Mouse (Mus musculus): ENCODE results near the gene Lsm6.

Lsm6 gene

DNA sequence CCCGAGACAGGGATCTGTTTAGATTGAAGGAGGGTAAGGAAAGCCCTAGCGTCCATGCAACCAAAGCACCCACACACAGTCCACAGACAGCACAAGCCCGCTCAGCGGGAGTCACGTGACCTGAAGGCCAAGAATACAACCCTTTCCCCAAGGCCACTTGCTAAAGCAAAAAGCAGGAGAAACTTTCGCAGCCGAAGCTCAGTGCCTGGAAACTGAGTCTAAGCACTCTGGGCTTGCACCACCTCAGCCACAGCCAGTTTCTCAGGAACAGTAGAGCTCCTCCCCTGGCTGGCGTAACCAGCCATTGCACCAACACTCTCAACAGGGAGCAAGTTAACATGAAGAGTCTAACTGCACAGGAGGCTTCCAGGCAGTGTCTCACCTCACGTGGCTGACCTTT lies 13.7 kb downstream of the Lsm6 start:
- no peak for DNase-seq (ENCODE audit: extremely low spot score, low spot score)

DNA sequence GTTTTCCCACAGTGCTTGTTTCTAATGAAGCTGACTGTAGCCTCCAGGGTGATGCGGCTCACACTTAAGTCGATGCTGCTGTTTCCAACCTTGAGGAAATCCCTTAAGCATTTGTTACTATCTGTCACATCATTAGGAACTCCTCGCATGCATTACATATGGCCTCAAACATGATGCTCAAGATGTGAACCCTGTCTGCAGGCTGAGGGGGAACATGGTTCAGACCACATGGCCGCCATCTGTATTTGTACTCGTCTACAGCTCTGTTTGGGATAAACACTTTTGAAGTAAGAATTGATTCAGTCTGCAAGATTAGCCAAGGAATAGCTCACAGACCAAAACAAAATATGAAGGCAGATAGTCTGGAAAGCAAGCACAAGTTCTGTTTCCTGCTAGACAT lies 14.9 kb downstream of the Lsm6 start:
- no peak for DNase-seq (ENCODE audit: extremely low spot score, low spot score)

DNA sequence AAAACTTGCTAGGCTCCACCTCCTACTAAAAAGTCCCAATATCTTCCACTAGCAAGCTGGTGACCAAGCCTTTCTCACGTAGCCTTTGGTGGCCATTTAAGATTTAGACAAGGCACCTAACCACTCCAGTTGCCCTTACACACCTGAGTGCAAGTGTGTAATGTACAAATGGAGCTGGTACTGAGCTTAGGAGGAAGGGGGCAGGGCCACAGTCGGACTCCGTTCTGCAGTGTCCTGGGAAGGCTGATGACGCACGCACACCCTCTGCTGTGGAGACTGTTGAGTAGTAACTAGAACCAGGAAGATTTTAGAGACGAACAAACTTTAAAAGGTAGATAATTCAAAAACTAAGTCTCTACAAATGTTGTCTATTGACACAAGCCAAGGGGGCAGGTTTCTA lies 19.7 kb downstream of the Lsm6 start:
- no peak for DNase-seq (ENCODE audit: extremely low spot score, low spot score)

DNA sequence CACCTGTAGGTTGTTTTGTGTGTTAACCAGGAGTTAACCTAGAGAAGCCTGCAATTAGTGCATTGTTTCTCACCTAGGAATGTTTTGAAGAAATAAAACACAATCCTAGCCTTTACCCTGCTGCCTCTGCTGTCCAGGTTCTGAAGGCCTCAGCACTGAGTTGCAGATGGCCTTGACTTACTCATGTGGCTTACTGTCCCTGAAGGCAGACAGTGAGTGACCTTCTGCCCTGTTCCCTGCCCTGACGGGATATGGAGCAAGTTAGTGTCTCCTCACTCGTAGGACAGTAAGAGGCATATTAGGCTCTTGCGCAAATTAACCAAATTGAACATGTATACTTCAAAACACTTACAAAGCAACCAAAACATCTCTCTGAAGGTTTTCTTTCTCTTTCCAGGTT lies 22.3 kb downstream of the Lsm6 start:
- no peak for DNase-seq (ENCODE audit: extremely low spot score, low spot score)

DNA sequence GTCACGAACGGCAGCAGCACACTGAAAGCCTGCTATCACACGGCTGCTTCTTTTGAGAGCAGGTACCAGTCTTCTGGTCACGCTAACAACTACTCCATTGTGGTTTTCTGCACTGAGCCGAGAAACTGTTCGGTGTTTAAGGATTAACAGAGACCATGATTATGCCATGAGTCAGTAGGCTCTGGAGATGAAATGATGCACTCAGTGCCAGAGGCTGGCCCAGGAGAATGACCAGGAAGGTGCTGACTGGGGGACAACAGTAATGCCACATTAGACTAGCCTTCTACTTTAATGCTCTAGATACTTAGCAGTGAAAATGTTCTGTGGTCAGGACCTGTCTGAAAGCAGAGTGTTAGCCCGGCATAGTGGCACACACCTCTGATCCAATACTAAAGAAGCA lies 23.0 kb downstream of the Lsm6 start:
- no peak for DNase-seq (ENCODE audit: extremely low spot score, low spot score)

DNA sequence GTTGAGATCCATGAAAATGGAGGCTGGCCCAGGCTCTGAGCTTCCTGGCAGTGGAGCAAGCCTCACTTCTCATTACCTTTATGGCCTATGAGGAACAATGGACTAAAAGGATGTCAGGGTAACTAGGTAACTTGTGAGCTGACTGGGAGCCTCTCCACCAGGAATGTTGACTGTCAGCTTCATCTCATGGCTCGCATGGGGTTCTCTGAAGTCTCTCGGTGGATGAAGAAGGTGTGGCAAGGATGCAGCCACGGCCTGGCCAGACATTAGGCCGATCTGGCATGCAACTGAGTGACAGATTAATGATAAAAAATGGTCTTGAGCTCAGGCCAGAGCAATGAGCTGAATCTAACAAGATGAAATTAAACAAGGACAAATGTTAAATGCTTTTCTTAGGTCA lies 27.7 kb downstream of the Lsm6 start:
- DNase-seq (ENCODE audit: extremely low spot score, low spot score) = no peak

DNA sequence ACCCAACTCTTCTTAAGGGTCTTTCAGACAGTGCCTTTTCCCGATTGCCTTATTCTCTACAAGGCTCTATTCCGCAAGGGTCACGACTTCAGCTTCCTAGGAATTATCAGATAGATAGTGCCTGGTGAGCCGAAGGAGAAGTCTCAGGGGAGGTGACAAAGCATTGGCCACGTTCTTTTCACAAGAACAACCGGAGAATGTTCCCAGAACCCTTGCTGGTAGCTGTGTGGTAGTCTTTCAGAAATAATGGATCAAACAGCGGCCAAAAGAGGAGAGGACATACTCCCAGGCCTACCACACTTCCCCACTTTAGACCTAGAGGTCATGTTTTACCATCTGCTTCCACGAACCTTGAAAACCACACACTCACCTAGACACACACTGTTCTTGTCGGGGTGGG lies 44.1 kb downstream of the Lsm6 start:
- no peak for DNase-seq (ENCODE audit: extremely low spot score, low spot score)

DNA sequence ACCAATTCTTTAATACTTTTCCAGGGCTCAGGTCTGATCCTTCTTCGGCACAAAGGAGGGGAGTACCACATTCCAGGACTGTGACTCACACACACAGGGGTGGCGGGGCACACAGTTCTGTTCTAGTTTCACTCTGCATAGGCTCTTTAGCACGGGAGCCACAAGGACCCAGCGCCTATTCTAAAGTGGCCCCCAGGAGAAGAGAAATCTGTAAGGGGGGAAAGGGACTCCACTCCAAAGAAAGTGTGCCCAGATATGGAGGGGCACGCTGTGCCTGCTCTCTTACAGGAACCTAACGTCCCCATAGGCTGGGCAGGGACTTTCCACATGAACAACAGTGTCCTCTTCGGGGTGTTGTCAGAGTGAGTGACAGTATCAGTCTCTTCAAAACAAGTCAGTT lies 49.7 kb downstream of the Lsm6 start:
- DNase-seq (ENCODE audit: extremely low spot score, low spot score) = no peak

DNA sequence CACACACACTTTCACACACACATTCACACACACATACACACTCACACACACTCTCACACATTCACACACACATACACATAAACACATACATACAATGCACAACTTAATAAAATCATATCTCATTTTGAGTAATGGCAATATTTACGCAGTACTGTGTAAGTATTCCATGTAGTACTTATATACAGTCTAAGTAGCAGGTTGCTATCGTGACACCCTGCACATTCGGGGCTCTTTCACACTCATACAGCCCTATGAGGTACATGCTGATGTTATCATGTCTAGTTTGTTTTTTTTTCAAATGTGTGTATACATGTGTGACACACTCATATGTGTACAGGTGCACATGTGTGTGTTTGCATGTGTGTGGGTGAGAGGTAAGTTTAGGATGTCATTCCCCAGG lies 50.4 kb downstream of the Lsm6 start:
- DNase-seq (ENCODE audit: extremely low spot score, low spot score) = no peak

DNA sequence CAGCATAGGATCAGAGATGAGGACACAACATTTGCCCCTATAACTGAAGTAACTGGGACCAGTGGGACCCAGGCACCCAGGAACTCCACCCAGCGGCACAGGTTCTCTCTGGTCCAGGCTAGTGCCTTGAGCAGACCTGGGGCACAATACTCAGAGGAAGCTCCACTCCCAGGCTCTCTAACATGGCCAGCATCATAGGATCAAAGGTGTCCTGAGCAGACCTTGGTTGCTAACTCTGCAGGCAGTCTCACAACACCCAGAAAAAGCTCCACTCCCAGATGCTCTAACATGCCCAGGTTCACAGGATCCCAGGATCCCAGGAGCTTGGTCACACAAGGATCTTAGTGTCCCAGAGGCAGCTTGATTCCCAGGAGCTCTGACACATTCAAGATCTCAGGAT lies 55.4 kb downstream of the Lsm6 start:
- no peak for DNase-seq (ENCODE audit: extremely low spot score, low spot score)

DNA sequence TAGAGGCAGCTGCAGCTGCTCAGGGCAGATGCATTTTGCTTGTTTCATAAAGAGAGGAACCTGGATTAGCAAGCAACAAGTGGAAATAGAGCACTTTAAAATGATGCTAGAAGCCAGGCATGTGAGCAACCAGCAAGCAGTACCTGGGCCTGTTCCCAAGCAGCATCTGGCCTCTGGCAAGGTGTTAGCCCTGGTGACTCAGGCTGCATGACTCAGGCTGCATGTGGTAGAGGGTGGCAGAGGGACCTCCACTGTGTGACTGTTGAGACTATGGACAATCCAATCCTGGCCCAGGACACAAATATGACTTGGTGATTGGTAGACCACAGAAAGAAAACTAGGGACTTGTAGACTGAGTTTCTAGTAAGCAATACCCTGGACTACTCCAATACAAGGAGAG lies 56.0 kb downstream of the Lsm6 start:
- no peak for DNase-seq (ENCODE audit: extremely low spot score, low spot score)

DNA sequence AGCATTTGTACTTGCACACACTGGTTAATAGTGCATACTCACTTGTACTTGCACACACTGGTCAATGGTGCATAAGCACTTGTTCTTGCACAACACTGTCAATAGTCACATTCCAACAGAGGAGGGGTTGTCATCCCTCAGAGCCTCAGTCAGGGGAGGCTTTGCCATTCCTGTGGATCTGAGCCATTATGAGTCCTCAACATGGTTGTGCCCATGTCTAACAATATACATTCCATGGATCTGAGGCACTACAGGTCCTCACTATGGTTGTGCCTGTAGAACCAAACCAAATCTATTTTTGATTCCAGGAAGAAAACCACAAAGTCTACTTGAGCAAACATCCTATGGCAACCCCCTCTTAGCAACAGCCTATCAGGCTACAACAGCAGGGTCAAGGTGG lies 61.8 kb downstream of the Lsm6 start:
- no peak for DNase-seq (ENCODE audit: extremely low spot score, low spot score)

DNA sequence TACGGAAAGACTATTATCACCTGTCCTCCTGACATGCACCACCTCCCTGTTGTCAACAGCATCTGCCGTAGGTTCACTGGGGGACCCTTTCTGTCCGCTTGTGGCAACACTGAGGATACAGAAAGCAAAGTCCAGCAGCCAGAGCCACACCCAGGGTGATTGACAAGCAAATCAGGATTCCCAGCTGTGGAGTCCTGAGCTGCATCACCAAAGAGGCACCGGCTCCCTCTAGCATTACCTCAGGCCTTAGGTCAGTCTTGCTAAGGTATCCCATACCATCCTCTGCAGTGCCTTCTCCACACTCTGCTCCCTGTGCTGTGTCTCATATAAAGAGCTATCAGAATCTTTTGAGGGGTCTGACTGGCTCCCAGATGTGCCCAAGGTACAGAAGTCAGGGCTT lies 66.0 kb downstream of the Lsm6 start:
- DNase-seq (ENCODE audit: extremely low spot score, low spot score) = no peak

Measured in neural tube, embryonic 10.5 days (tissue).